In genomic region chr17:64276666-64277065, GRCm38 (mm10) we compare ENCODE assay signal across 18 mouse cellular contexts.
"Had no signal": no experiment of that assay in that cellular context is flagged by ENCODE, and none has a peak within 500 bp of the region (broad histone marks: within the 10 kb centered on the region; RNA-seq: fewer than 3 reads in every experiment).

No protein-coding gene starts in this region.

- H3K27me3 ChIP-seq: midbrain, embryonic 13.5 days; neural tube, embryonic 13.5 days; neural tube, embryonic 15.5 days had no signal

- H3K4me2 ChIP-seq: lung, embryonic 14.5 days; midbrain, embryonic 13.5 days; neural tube, embryonic 13.5 days; neural tube, embryonic 15.5 days had no signal

- DNase-seq: lung, adult 18-20 months; lung, embryonic 14.5 days; lung, postnatal 10 days; lung, postnatal 4 days; retina, postnatal 1 day; right cerebral cortex, adult 18-20 months; right cerebral cortex, postnatal 25 days; right cerebral cortex, postnatal 4 days; spleen, adult 18-20 months; thymus, adult 18-20 months; thymus, postnatal 14 days; thymus, postnatal 36 days had no signal

- ATAC-seq: midbrain, embryonic 13.5 days; midbrain, embryonic 16.5 days had no signal

- H3K4me3 ChIP-seq: midbrain, embryonic 10.5 days; midbrain, embryonic 13.5 days; myocyte; neural tube, embryonic 13.5 days; neural tube, embryonic 15.5 days had no signal

- H3K9ac ChIP-seq: lung, embryonic 14.5 days; midbrain, embryonic 13.5 days; neural tube, embryonic 13.5 days; neural tube, embryonic 15.5 days had no signal

- H3K9me3 ChIP-seq: midbrain, embryonic 10.5 days; midbrain, embryonic 13.5 days; neural tube, embryonic 13.5 days; neural tube, embryonic 15.5 days had no signal

- H3K27ac ChIP-seq: midbrain, embryonic 10.5 days; midbrain, embryonic 13.5 days; neural tube, embryonic 13.5 days; neural tube, embryonic 15.5 days had no signal

- H3K4me1 ChIP-seq: midbrain, embryonic 10.5 days; midbrain, embryonic 13.5 days; neural tube, embryonic 13.5 days; neural tube, embryonic 15.5 days had no signal
